Mouse (Mus musculus) gastrocnemius, adult 2 months (tissue): ENCODE results near the gene Rpl36. TPM values are rescaled to one million over a fixed set of nuclear protein-coding genes. Genes with fewer than 3 reads are reported as not detected.
"Not testable (repeated sequence)": the region's sequence is repeated elsewhere in the genome, so short reads cannot be mapped to it uniquely, and the experiment has no call there.

Experiments used
- DNase-seq: peaks from one replicate; pipeline ENCODE4 v3.0.0; 2022
- H3K27ac ChIP-seq: fragments of 200-600 bp; 2 replicates; pipeline ENCODE4 v1.8.1; 2022; ENCODE audit warnings: mild to moderate bottlenecking
- H3K4me3 ChIP-seq: fragments of 200-600 bp; 2 replicates; pipeline ENCODE4 v1.8.1; 2022; ENCODE audit warnings: mild to moderate bottlenecking, moderate library complexity
- CTCF ChIP-seq: fragments of 200-600 bp; IDR thresholded peaks from 2 replicates; pipeline ENCODE4 v1.8.1; 2022; ENCODE audit warnings: antibody characterized with exemption, mild to moderate bottlenecking, moderate library complexity
- intact Hi-C: fragments of 180-260 bp; cut with DNase I; formaldehyde crosslinking; loops from one replicate; pipeline ENCODE4 v1.15.1; 2025
- total RNA-seq, 2 experiments: library from RNA; stranded (reverse); gene quantifications; 2 replicates each; pipeline ENCODE4 v1.2.3; 2021

The Rpl36 gene
- total RNA-seq, 2 experiments from 2014 or later: 589 to 687 TPM

DNA sequence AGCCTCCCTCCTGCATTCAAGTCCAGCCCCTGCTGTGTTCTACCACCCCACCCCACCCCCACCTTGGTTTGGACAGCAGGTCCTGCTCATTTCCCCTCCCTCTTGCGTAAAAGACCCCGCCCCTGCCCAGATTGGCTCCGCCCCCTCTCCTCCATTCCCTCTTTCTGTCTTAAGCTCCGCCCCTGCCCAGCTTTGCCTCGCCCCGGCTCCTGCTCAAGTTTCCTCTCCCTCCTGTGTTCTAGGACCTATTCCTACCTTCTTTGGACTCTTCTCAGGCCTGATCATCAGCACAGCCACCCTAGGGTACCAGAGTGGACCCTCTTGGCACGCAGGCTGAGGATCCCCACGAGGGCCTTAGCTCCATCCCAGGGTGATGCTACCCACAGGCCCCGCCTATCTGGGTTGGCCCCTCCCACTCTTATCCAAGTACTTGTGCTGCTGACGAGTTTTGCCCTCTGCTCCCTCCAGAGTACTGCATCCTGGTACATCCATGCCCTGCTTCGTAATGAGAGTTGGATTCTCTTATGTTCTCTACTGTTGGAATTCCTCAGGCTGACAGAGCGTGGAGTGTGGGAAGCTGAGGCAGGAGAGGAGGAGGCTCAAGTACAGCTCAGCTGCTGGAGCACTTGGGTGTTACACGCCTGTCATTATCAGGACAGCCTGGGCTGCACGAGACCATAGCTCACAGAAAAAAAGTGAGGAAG lies 1.2 kb upstream of the Rpl36 start:
- intact Hi-C loops: loop anchor here (5.0 kb wide), 1 partner anchor 150 kb away; the partner anchor contains the start of gene Dus3l
- no peak overlapping the region for H3K4me3 ChIP-seq

DNA sequence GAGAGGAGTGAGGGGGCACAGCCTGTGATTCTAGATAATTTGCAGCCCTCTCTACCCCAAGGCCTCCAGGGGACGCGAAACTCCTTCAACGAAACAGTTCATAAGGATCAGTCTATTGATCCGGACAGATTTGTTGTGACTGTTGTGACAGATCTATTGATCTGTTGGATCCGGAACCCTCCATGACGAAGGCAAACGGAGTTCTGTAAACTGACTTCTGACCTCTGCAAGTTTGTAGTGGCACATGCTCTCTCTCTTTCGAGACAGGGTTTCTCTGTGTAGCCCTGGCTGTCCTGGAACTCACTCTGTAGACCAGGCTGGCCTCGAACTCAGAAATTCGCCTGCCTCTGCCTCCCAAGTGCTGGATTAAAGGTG lies 664 bp upstream of the Rpl36 start:
- not testable (repeated sequence) for H3K4me3 ChIP-seq, DNase-seq
- H3K27ac ChIP-seq: peak overlapping the region; percentile 31; the same call in 1 of the 2 replicates
- intact Hi-C loops: loop anchor here (5.0 kb wide), 1 partner anchor 150 kb away; the partner anchor contains the start of gene Dus3l

More for the DNA sequence above, 1.2 kb upstream of the Rpl36 start:
- no peak for TF ChIP-seq CTCF
- peak; percentile 52 for DNase-seq
- peak overlapping the region; percentile 31; the same call in 1 of the 2 replicates for H3K27ac ChIP-seq

DNA sequence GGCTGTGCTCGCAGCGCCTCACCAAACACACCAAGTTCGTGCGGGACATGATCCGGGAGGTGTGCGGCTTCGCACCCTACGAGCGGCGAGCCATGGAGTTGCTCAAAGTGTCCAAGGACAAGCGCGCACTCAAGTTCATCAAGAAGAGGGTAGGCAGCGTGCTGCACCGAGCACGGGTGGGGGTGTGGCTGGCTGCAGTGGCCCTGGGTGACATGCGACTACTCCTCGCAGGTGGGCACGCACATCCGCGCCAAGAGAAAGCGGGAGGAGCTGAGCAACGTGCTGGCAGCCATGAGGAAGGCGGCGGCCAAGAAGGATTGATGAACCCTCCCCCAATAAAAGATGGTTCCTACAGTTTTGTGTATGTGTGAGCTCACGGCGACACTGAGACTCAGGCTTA lies 677 bp downstream of the Rpl36 start:
- H3K27ac ChIP-seq: peak overlapping the region; percentile 92
- peak; percentile 55 for DNase-seq
- H3K4me3 ChIP-seq: peak overlapping the region; percentile 97
- intact Hi-C loops: loop anchor here (5.0 kb wide), 1 partner anchor 148 kb away; the partner anchor contains the start of gene Dus3l

DNA sequence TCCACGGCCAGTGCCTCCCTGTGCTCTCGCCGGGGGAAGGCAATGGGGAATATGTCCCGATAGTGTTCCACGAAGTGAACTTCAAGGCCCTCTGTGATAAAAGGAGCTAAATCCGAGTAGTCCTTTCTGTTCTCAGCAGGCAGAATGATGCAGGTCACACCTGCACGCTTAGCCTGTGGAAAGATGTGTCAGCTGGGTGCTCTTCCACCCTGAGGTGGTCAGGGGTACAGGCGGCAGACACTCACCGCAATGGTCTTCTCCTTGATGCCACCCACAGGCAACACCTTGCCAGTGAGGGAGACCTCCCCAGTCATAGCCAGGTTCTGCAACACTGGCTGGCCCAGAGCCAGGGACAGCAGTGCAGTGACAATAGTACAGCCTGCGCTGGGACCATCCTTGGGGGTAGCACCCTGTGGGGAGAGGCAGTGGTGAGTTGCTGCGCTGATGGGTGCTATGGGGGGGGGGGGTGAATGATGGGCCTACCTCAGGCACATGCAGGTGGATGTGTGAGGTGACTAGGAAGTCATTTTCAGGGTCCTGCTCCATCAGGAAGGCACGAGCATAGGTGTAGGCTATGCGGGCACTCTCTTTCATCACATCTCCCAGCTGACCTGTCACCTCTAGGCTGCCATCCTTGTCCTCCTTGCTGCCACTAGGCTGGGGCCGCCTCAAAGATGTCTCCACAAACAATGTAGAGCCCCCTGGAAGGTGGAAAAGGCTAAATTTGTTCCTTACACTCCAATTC lies 1.3 kb downstream of the Rpl36 start:
- intact Hi-C loops: loop anchor here (5.0 kb wide), 1 partner anchor 148 kb away; the partner anchor contains the start of gene Dus3l
- peak overlapping the region; percentile 97 for H3K4me3 ChIP-seq
- peak overlapping the region; percentile 92 for H3K27ac ChIP-seq
- TF ChIP-seq CTCF: no peak
- no peak for DNase-seq

DNA sequence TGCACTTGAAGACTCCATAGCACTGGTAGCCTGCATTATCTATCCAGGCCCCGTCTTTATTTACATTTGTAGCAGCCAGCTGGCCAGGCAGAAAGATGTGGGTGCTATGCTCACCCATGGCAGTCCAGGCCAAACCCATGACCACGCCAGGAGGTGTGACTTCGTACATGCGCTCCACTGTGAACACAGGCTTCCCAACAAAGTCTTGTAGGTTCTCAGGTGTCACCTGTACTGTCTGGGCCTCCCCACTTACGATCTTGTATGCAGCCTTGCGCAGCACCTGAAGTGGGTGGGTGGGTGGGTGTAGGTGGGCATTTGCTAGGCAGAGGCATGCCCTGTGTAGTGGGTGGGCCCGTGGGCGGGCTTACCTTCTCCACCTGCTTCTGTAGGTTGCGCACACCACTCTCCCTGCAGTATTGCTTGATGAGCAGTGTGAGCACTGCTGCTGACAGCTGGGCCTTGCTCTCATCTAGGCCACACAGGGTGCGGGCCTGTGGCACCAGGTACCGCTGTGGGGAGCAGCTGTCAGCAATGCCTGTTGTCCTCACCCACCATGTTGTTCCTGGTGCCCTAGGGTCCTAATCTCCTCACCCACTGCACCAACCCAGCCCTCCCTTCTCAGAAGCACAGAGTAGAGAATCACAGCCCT lies 2.0 kb downstream of the Rpl36 start:
- Histone ChIP-seq H3K4me3 (peak overlapping the region; percentile 97), H3K27ac (no peak overlapping the region)
- intact Hi-C loops: no loop called here
- no peak for DNase-seq
- TF ChIP-seq CTCF: no peak

DNA sequence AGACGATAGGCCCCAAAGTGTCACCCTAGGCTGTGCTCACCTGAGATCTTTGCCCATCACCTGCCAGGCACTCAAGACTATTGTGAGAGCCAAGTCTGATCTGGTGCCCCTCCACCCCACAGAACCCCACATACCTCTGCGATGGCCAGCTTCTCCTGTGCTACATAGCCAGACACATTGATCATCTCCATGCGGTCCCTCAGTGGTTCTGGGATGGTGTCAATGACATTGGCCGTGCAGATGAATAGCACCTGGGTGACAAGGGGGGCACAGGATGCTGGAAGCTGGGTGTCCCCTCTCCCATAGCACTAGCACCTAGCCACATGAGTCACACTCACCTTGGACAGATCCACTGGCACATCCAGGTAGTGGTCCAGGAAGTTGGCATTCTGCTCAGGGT lies 2.6 kb downstream of the Rpl36 start:
- H3K27ac ChIP-seq: no peak overlapping the region
- H3K4me3 ChIP-seq: no peak overlapping the region
- TF ChIP-seq CTCF: no peak
- intact Hi-C loops: no loop called here
- DNase-seq: no peak

DNA sequence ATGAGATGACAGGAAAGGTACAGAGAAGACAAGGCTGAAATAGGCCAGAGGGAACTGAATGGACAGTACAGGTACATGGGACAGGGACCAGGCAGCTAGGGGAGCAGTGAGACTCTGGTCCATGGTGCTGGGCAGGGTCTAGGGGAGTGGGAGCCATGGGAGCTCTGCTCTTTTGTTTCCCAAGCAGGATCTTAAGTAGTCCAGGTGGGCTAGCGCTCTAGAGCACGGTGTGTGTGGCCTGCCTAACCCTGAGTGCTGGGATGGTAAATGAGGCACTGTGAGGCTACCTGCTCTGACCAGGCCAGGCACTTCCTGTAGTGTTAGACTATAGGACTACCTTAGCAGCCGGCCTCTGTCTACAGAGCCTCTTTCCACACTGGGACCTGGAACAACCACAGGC lies 3.5 kb downstream of the Rpl36 start:
- DNase-seq: no peak
- H3K27ac ChIP-seq: no peak overlapping the region
- intact Hi-C loops: no loop called here
- no peak overlapping the region for H3K4me3 ChIP-seq
- no peak for TF ChIP-seq CTCF

DNA sequence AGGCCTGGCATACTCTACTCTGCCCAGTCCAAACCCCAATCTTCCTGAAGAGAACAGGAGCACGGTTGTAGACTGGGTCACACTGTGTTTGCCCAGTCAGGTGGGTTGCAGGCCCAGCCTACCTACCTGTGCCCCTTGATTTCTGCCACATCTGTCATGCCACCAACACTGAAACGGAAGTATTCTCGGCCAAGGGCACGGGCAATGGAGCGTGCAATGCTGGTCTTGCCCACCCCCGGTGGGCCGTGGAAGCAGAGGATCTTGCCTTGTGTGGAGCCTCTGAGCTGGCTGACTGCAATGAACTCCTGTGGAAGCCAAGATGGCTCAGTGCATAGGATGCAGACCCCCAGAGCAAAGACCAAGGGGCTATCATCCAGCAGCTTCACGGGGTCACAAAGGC lies 4.4 kb downstream of the Rpl36 start:
- TF ChIP-seq CTCF: no peak
- DNase-seq: no peak
- Histone ChIP-seq H3K4me3 (no peak overlapping the region), H3K27ac (no peak overlapping the region)
- intact Hi-C loops: no loop called here

DNA sequence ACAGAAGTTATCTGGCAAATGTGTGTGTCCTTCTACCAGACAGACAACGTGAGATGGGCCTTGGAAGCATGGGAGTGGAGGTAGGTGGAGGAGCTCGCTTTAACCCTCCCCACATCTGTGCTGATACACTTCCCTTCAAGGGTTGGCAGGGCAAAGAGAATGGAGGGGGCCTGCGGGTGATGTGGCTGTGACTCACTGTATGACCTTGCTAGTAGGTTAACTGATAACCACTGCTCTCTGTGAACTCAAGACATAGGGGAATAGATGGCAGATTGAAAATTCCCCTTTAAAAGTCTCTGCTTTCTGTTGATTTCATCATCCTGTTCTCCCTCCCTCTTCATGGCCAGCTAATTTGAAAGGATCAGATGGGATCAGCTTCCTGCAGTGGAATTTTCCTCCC lies 12.3 kb downstream of the Rpl36 start:
- H3K27ac ChIP-seq: no peak overlapping the region
- no peak for TF ChIP-seq CTCF
- peak overlapping the region; percentile 90; the same call in 1 of the 2 replicates for H3K4me3 ChIP-seq
- DNase-seq: no peak
- intact Hi-C loops: loop anchor here (5.0 kb wide), 1 partner anchor 47 kb away; the partner anchor contains the start of gene Ranbp3

DNA sequence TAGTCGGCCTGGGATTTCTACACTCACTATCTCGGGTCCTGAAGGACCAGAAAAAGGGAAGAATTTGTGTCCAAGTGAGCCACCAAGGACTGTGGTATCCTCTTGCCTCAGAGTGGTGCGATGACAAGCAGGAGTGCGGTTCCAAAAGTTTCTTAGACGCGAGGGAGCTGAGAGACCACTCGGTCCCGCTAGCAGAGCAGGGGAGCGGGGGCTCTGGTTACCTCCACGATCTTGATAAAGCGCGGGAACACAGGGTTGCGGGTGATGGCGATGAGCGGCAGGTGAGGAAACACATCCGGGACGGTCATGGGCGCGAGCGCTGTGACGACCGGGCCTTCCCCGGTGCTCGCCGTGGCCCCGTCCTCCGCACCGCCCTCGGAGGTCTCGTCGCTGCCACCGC lies 13.0 kb downstream of the Rpl36 start:
- intact Hi-C loops: loop anchor here (5.0 kb wide), 1 partner anchor 46 kb away; the partner anchor contains the start of gene Ranbp3
- H3K27ac ChIP-seq: peak overlapping the region; percentile 91
- TF ChIP-seq CTCF: no peak

DNA sequence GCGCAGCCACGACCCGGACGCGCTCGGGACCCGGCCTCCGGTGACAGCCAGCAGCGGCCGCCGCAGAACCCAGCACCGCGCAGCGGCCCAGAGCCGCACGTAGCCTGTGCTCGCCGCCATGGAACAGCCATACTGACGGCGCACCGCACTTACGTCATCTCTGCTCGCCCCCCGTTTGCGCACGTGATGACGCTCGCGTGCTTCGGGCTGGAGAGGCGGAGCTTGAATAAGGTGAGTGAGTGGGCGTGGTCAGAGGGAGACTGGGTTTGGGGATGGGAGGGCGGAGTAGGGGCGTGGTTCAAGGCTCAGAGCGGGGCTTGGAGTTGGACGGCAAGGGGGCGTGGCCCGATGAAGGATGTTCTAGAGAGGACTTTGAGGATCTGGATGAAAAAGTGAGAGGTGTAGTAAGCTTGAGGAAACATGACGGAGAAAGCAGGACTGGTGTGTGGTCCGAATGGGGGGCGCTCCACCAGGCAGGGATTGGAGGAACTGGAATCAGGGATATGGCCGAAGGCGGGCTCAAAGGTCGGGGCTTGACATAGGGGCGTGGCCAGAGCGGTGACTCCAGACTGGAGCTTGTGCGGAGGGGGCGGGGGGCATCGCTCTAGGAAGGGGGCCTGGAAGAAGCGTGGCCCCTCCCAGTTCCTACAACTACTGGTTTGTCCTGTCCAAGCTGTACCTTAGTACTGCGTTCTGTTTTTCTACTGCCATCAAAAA lies 13.7 kb downstream of the Rpl36 start, which contains the start of gene Lonp1:
Lonp1 (minus strand) TSS at position 134 of the 717 bp plus-strand sequence.
- Histone ChIP-seq H3K27ac (peak within 1 kb of the TSS; percentile 91), H3K4me3 (peak within 1 kb of the TSS; percentile 90)
- intact Hi-C loops: loop anchor here (5.0 kb wide), 1 partner anchor 45 kb away; the partner anchor contains the start of gene Ranbp3
- DNase-seq: peak; percentile 96
- no peak for TF ChIP-seq CTCF

More for the DNA sequence above, 13.0 kb downstream of the Rpl36 start:
- H3K4me3 ChIP-seq: peak overlapping the region; percentile 90
- DNase-seq: no peak
